Mouse (Mus musculus): ENCODE results near the gene Fam13a. TPM values are rescaled to one million over a fixed set of nuclear protein-coding genes. Genes with fewer than 3 reads are reported as not detected.

The Fam13a gene
- polyA plus RNA-seq, 1 experiment from 2014 or later, result 5.0 TPM

DNA sequence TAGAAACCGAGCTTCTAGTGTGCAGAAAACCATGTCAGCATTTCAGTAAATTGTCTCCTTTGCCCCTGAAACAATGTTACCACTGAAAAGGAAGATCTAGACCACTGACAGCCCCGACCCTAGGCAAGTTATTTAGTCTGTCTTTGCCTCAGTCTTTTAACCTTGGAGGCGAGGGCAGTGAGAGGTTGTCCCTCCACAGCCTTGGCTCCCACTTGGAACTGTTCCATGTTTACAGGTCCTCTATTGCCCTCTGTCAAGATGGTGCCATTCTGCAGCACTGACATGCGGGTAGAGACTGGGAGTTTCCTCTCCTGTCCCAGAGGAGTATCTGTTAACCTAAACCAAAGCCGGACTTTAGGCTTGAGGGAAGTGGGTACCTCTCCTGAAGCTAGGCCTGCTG is 111.5 kb downstream of the Fam13a start:
- no peak for ATAC-seq (ENCODE audit: insufficient number of reproducible peaks, insufficient read depth, low FRiP score, low TSS enrichment, low read depth)
- no peak overlapping the region for H3K27ac ChIP-seq
- 81% methylated on average over 5 of the region's 5 CpGs for WGBS
- no peak overlapping the region for H3K9ac ChIP-seq (replicated peaks)
- no peak overlapping the region for H3K4me2 ChIP-seq
- no peaks in the 10 kb centered on the region for H3K27me3 ChIP-seq
- no peaks in the 10 kb centered on the region; the same call in 1 of the 2 replicates for H3K36me3 ChIP-seq
- no peaks in the 10 kb centered on the region for H3K9me3 ChIP-seq
- no peak overlapping the region for H3K4me3 ChIP-seq (replicated peaks)
- H3K4me1 ChIP-seq (replicated peaks), result no peaks in the 10 kb centered on the region

DNA sequence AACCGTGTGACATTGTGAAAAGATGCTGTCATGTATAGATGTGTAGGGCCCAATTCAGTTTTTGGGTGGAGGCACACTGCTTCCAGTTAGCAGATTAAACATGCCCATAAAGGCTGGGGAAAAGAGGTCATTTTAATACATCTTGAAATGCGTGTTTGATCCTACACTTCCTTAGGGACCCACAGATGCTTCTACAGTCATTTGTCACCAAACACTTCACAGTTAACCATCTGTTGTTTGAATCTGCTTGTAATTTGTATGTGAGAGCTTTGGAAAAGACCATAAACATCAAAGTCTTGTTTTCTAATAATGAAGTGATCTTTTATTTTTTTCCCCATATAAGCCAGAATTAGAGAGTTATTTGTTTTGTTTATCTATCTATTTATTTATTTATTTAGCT is 116.6 kb downstream of the Fam13a start:
- 0 out of 2 replicates have a peak, but pooled peaks cover 5% of the 10 kb centered on the region for H3K4me1 ChIP-seq (replicated peaks)
- H3K27me3 ChIP-seq, result peaks cover 6% of the 10 kb centered on the region; the same call in 1 of the 2 replicates
- H3K36me3 ChIP-seq, result peaks cover 10% of the 10 kb centered on the region
- H3K4me3 ChIP-seq (replicated peaks), result no peak overlapping the region
- peaks cover 16% of the 10 kb centered on the region for H3K9me3 ChIP-seq
- no peak overlapping the region for H3K27ac ChIP-seq
- 65% methylated on average over 2 of the region's 2 CpGs for WGBS
- no peak overlapping the region for H3K9ac ChIP-seq (replicated peaks)
- H3K4me2 ChIP-seq, result no peak overlapping the region
- ATAC-seq (ENCODE audit: insufficient number of reproducible peaks, insufficient read depth, low FRiP score, low TSS enrichment, low read depth), result no peak

DNA sequence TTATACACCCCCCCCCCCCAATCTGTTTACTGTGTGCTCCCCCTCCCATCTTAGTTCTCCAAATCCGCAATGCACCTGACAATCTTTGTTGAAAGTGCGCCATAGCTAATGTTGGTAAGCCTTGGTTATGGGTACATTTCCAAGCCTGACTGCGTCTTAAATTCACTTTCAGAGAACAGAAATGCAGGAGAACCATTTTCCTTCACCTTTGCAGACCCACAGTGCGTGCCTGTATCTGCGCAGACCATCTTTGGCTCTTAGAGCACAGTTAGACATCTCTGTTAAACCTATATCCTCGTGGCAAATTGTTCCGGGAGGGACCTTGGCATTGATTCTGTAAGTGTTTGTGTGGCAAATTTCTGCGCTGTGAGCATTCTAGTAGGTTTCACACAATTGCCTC is 117.0 kb downstream of the Fam13a start:
- peak overlapping the region; percentile 71 for H3K4me2 ChIP-seq
- peak overlapping the region; percentile 44 for H3K4me3 ChIP-seq (replicated peaks)
- H3K4me1 ChIP-seq (replicated peaks), result 0 out of 2 replicates have a peak, but pooled peaks cover 5% of the 10 kb centered on the region
- H3K27ac ChIP-seq, result no peak overlapping the region
- peaks cover 16% of the 10 kb centered on the region for H3K9me3 ChIP-seq
- H3K36me3 ChIP-seq, result peaks cover 10% of the 10 kb centered on the region
- 82% methylated on average over 8 of the region's 8 CpGs for WGBS
- no peak overlapping the region for H3K9ac ChIP-seq (replicated peaks)
- H3K27me3 ChIP-seq, result peaks cover 6% of the 10 kb centered on the region; the same call in 1 of the 2 replicates
- ATAC-seq (ENCODE audit: insufficient number of reproducible peaks, insufficient read depth, low FRiP score, low TSS enrichment, low read depth), result no peak

- peak within 1 kb of the TSS; percentile 37 for H3K9ac ChIP-seq (replicated peaks)
- H3K4me3 ChIP-seq (replicated peaks), result peak within 1 kb of the TSS; percentile 44
- peak; percentile 63 for ATAC-seq (ENCODE audit: insufficient number of reproducible peaks, insufficient read depth, low FRiP score, low TSS enrichment, low read depth)
- WGBS, result 43% methylated on average over 34 of the region's 34 CpGs
- H3K9me3 ChIP-seq, result peaks cover 16% of the 10 kb centered on the region
- H3K4me1 ChIP-seq (replicated peaks), result peaks cover 9% of the 10 kb centered on the region
- peaks cover 10% of the 10 kb centered on the region for H3K36me3 ChIP-seq
- H3K27ac ChIP-seq, result no peak within 1 kb of the TSS
- peaks cover 6% of the 10 kb centered on the region; the same call in 1 of the 2 replicates for H3K27me3 ChIP-seq
- peak within 1 kb of the TSS; percentile 71 for H3K4me2 ChIP-seq
These were observed 117.5 kb downstream of the Fam13a start, which contains the start of gene Nap1l5 for GRCm38 (mm10) chr6:58906852-58907261. Gene Nap1l5, minus strand, starts transcription at chr6:58907076.

- Histone ChIP-seq H3K36me3 (peaks cover 10% of the 10 kb centered on the region), H3K4me1 (replicated peaks) (peaks cover 10% of the 10 kb centered on the region), H3K27ac (no peak overlapping the region), H3K27me3 (peaks cover 6% of the 10 kb centered on the region; the same call in 1 of the 2 replicates), H3K4me2 (no peak overlapping the region), H3K9me3 (peaks cover 16% of the 10 kb centered on the region), H3K4me3 (replicated peaks) (no peak overlapping the region), H3K9ac (replicated peaks) (no peak overlapping the region)
- WGBS, result 40% methylated on average over 3 of the region's 3 CpGs
- ATAC-seq (ENCODE audit: insufficient number of reproducible peaks, insufficient read depth, low FRiP score, low TSS enrichment, low read depth), result no peak
These were observed 119.8 kb downstream of the Fam13a start for GRCm38 (mm10) chr6:58904551-58904950.

DNA sequence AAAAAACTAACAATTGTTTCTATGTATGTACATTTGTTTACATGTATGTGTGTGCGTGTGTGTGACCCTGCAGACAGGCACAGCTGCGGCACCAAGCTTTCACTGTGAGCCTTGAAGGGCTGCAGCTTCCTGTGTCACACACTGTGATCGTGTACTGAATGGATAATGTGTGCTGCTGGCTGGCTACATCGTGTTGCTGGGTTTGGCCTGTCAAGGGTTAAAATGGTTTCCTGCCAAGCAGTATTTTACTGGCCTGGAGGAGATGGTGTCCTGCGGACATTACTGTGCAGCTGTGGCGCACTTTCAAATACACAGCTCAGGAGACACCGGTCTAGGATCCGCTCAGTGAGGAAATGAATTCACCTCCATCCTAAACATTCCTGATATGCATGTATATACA is 121.2 kb downstream of the Fam13a start:
- peaks cover 6% of the 10 kb centered on the region; the same call in 1 of the 2 replicates for H3K27me3 ChIP-seq
- H3K36me3 ChIP-seq, result peaks cover 10% of the 10 kb centered on the region
- ATAC-seq (ENCODE audit: insufficient number of reproducible peaks, insufficient read depth, low FRiP score, low TSS enrichment, low read depth), result peak; percentile 53
- whole genome bisulfite sequencing, result 21% methylated on average over 8 of the region's 8 CpGs
- peak overlapping the region; percentile 32; the same call in 1 of the 2 replicates for H3K4me2 ChIP-seq
- peaks cover 16% of the 10 kb centered on the region for H3K9me3 ChIP-seq
- H3K27ac ChIP-seq, result 0 out of 2 replicates have a peak overlapping the region, but pooled peaks have one; percentile 12
- no peak overlapping the region for H3K9ac ChIP-seq (replicated peaks)
- H3K4me3 ChIP-seq (replicated peaks), result no peak overlapping the region
- peaks cover 10% of the 10 kb centered on the region for H3K4me1 ChIP-seq (replicated peaks)

DNA sequence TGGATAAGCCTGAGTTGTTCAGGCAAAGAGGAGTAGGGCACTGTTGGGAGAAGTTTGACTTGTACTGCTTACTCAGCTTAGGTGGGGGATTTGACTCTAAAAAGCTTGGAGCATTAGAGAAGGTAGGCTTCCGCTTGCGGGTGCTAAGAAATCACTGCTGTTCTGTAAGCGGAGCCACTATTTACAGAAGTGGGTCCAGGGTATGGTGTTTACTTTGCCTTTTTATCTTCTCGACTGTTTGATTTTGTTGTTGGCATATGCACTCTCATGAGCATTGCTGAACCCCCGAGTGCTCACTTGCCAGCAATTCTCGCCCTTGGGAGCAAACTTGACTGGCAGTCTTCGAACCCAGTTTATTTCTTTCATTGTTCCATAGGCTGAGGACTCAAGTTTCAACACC is 123.8 kb downstream of the Fam13a start:
- Histone ChIP-seq H3K4me2 (no peak overlapping the region), H3K36me3 (0 out of 2 replicates have a peak, but pooled peaks cover 3% of the 10 kb centered on the region), H3K9ac (replicated peaks) (no peak overlapping the region), H3K27me3 (no peaks in the 10 kb centered on the region), H3K4me1 (replicated peaks) (peaks cover 10% of the 10 kb centered on the region), H3K9me3 (no peaks in the 10 kb centered on the region), H3K4me3 (replicated peaks) (no peak overlapping the region), H3K27ac (no peak overlapping the region)
- no peak for ATAC-seq (ENCODE audit: insufficient number of reproducible peaks, insufficient read depth, low FRiP score, low TSS enrichment, low read depth)
- 88% methylated on average over 7 of the region's 7 CpGs for WGBS

DNA sequence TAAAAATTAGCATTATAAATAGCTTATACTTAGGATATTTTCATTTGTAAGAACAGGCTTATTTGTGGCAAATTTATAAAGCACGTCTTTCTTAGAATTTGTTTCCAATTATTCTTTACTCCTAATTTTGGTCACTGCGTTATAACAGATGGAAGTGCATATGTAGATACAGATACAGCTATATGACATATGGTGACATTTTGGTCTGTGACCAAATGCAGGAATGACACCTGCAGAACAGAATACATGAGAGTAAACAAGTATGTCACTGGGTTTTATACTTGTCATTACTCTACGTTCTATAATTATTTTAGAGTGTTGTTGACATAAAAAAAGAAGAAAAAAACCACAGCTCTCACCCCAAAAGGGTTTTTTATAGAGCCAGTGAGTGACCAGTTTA is 125.3 kb downstream of the Fam13a start:
- no peaks in the 10 kb centered on the region for H3K27me3 ChIP-seq
- H3K36me3 ChIP-seq, result 0 out of 2 replicates have a peak, but pooled peaks cover 3% of the 10 kb centered on the region
- no peak overlapping the region for H3K4me3 ChIP-seq (replicated peaks)
- peaks cover 10% of the 10 kb centered on the region for H3K4me1 ChIP-seq (replicated peaks)
- no peaks in the 10 kb centered on the region for H3K9me3 ChIP-seq
- 89% methylated on average over 3 of the region's 3 CpGs for WGBS
- ATAC-seq (ENCODE audit: insufficient number of reproducible peaks, insufficient read depth, low FRiP score, low TSS enrichment, low read depth), result no peak
- no peak overlapping the region for H3K4me2 ChIP-seq
- no peak overlapping the region for H3K9ac ChIP-seq (replicated peaks)
- H3K27ac ChIP-seq, result no peak overlapping the region

- Histone ChIP-seq H3K9me3 (no peaks in the 10 kb centered on the region), H3K9ac (replicated peaks) (no peak overlapping the region), H3K27me3 (no peaks in the 10 kb centered on the region), H3K27ac (no peak overlapping the region), H3K4me2 (no peak overlapping the region), H3K36me3 (0 out of 2 replicates have a peak, but pooled peaks cover 3% of the 10 kb centered on the region), H3K4me1 (replicated peaks) (no peaks in the 10 kb centered on the region), H3K4me3 (replicated peaks) (no peak overlapping the region)
- WGBS, result 77% methylated on average over 3 of the region's 3 CpGs
- no peak for ATAC-seq (ENCODE audit: insufficient number of reproducible peaks, insufficient read depth, low FRiP score, low TSS enrichment, low read depth)
These were observed 127.7 kb downstream of the Fam13a start for GRCm38 (mm10) chr6:58896648-58897047.

DNA sequence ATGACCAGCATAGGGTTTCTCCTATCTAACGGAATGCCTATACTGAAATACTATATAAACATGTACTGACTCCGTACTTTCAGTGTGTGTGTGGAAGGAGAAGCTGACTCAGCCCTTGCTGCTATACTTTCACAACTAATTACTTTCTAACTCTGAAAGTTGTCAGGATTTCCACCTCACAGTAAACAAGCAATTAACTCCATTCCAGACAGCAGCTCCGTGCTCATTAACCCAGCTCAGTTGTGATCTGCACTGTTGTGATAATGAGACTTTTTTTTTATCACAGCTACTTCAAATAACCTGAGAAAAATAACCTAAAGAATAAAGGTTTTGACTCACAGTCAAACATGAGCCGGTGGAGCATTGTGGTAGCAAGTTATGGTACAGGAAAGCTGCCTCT is 129.4 kb downstream of the Fam13a start:
- no peak for ATAC-seq (ENCODE audit: insufficient number of reproducible peaks, insufficient read depth, low FRiP score, low TSS enrichment, low read depth)
- H3K4me2 ChIP-seq, result no peak overlapping the region
- no peak overlapping the region for H3K9ac ChIP-seq (replicated peaks)
- H3K4me1 ChIP-seq (replicated peaks), result no peaks in the 10 kb centered on the region
- 47% methylated on average over 4 of the region's 4 CpGs for WGBS
- peaks cover 9% of the 10 kb centered on the region; the same call in 1 of the 2 replicates for H3K36me3 ChIP-seq
- H3K27ac ChIP-seq, result no peak overlapping the region
- no peaks in the 10 kb centered on the region for H3K27me3 ChIP-seq
- H3K9me3 ChIP-seq, result no peaks in the 10 kb centered on the region
- H3K4me3 ChIP-seq (replicated peaks), result no peak overlapping the region

- WGBS, result 79% methylated on average over 6 of the region's 6 CpGs
- Histone ChIP-seq H3K4me2 (no peak overlapping the region), H3K4me3 (replicated peaks) (no peak overlapping the region), H3K4me1 (replicated peaks) (no peaks in the 10 kb centered on the region), H3K36me3 (peaks cover 17% of the 10 kb centered on the region; the same call in 1 of the 2 replicates), H3K9ac (replicated peaks) (no peak overlapping the region), H3K27ac (no peak overlapping the region), H3K9me3 (no peaks in the 10 kb centered on the region), H3K27me3 (no peaks in the 10 kb centered on the region)
- no peak for ATAC-seq (ENCODE audit: insufficient number of reproducible peaks, insufficient read depth, low FRiP score, low TSS enrichment, low read depth)
These were observed 131.0 kb downstream of the Fam13a start for GRCm38 (mm10) chr6:58893307-58893706.

- H3K27ac ChIP-seq, result no peak overlapping the region
- WGBS, result 85% methylated on average over 3 of the region's 3 CpGs
These were observed 134.4 kb downstream of the Fam13a start for GRCm38 (mm10) chr6:58889917-58890316.

More at GRCm38 (mm10) chr6:58889917-58890316, 134.4 kb downstream of the Fam13a start:
- ATAC-seq (ENCODE audit: insufficient number of reproducible peaks, insufficient read depth, low FRiP score, low TSS enrichment, low read depth), result no peak
- Histone ChIP-seq H3K4me2 (no peak overlapping the region), H3K9me3 (no peaks in the 10 kb centered on the region), H3K4me1 (replicated peaks) (no peaks in the 10 kb centered on the region), H3K36me3 (peaks cover 14% of the 10 kb centered on the region; the same call in 1 of the 2 replicates), H3K9ac (replicated peaks) (no peak overlapping the region), H3K4me3 (replicated peaks) (no peak overlapping the region), H3K27me3 (no peaks in the 10 kb centered on the region)

All from limb, embryonic 12.5 days (tissue).